Mouse (Mus musculus) adrenal gland, postnatal 14 days (tissue): Measurements from ENCODE around the gene Lmod3. TPM values are rescaled to one million over a fixed set of nuclear protein-coding genes. Genes with fewer than 3 reads are reported as not detected.

Experiments
- total RNA-seq: library from RNA; stranded (reverse); gene quantifications from 2 replicates; pipeline ENCODE4 v1.2.3, GENCODE M21; 2021

The Lmod3 gene
- total RNA-seq, 1 experiment from 2014 or later: not detected

Other genes with a start within 250 kb of the Lmod3 start
- gene Fam19a4, start 192.3 kb downstream of the Lmod3 start, total RNA-seq: 1.1 and 1.2 TPM in 2 replicates
- gene Eogt, start 103.6 kb downstream of the Lmod3 start, total RNA-seq: 35.6 and 36.4 TPM in 2 replicates
- 46.7 and 49.8 TPM in 2 replicates for gene Tmf1, start 73.6 kb downstream of the Lmod3 start, total RNA-seq
- gene Uba3, start 47.1 kb downstream of the Lmod3 start, total RNA-seq: 62.9 and 63.4 TPM in 2 replicates
- gene Arl6ip5, start 42.1 kb downstream of the Lmod3 start, total RNA-seq: 82.2 and 89.5 TPM in 2 replicates